Mouse (Mus musculus) midbrain, embryonic 11.5 days (tissue): Measurements from ENCODE around the gene Lyrm4. TPM values are rescaled to one million over a fixed set of nuclear protein-coding genes. Genes with fewer than 3 reads are reported as not detected.

ENCODE experiments used
- ATAC-seq: fragments of 200-750 bp; cut with Nextera tagmentation; 2 replicates; pipeline ENCODE4 v1.8.0; 2017; ENCODE audit warnings: moderate TSS enrichment, moderate library complexity; ENCODE audit not compliant: low FRiP score
- DNase-seq: peaks from one replicate; pipeline ENCODE4 v3.0.0; 2015; ENCODE audit warnings: low spot score; ENCODE audit errors: missing footprints
- H3K27ac ChIP-seq: fragments of 300-500 bp; sonication (generic); 2 replicates; pipeline ENCODE4 v1.5.1; 2014; ENCODE audit warnings: low read depth, low read length
- H3K27me3 ChIP-seq: fragments of 300-500 bp; sonication (generic); 2 replicates; pipeline ENCODE4 v1.6.1; 2014; ENCODE audit warnings: mild to moderate bottlenecking, low read length, moderate library complexity, mixed read lengths; ENCODE audit not compliant: control insufficient read depth, insufficient read depth
- H3K36me3 ChIP-seq: fragments of 300-500 bp; sonication (generic); 2 replicates; pipeline ENCODE4 v1.6.1; 2014; ENCODE audit warnings: mild to moderate bottlenecking, low read length, moderate library complexity, mixed read lengths; ENCODE audit not compliant: control insufficient read depth, insufficient read depth
- H3K4me1 ChIP-seq: fragments of 300-500 bp; sonication (generic); 2 replicates; pipeline ENCODE4 v1.6.1; 2014; ENCODE audit warnings: low read length; ENCODE audit not compliant: control insufficient read depth, insufficient read depth
- H3K4me2 ChIP-seq: fragments of 300-500 bp; sonication (generic); 2 replicates; pipeline ENCODE4 v1.6.1; 2014; ENCODE audit warnings: mild to moderate bottlenecking, moderate library complexity
- H3K4me3 ChIP-seq: fragments of 300-500 bp; sonication (generic); 2 replicates; pipeline ENCODE4 v1.5.1; 2014; ENCODE audit warnings: low read depth, low read length
- H3K9ac ChIP-seq: fragments of 300-500 bp; sonication (generic); 2 replicates; pipeline ENCODE4 v1.6.1; 2014; ENCODE audit warnings: low read length
- H3K9me3 ChIP-seq: fragments of 300-500 bp; sonication (generic); 2 replicates; pipeline ENCODE4 v1.6.1; 2016; ENCODE audit warnings: low read length; ENCODE audit not compliant: control insufficient read depth
- WGBS: fragments of 180-500 bp; shearing (Covaris S2); extraction: QIAGEN DNeasy Blood & Tissue Kit; methylation state at CpG from one replicate; pipeline ENCODE4 v1.1.7; 2014; 5-methylcytosine and 5-hydroxymethylcytosine counted together
- polyA plus RNA-seq: library from polyadenylated mRNA; unstranded; fragments of >200 nt; fragmentation: Nextera tagmentation; extraction: Ambion mirVana; gene quantifications from 2 replicates; pipeline ENCODE4 v1.2.1, GENCODE M21; 2014

Gene Lyrm4
- polyA plus RNA-seq, 1 experiment from 2014 or later, result 25.5 TPM

DNA sequence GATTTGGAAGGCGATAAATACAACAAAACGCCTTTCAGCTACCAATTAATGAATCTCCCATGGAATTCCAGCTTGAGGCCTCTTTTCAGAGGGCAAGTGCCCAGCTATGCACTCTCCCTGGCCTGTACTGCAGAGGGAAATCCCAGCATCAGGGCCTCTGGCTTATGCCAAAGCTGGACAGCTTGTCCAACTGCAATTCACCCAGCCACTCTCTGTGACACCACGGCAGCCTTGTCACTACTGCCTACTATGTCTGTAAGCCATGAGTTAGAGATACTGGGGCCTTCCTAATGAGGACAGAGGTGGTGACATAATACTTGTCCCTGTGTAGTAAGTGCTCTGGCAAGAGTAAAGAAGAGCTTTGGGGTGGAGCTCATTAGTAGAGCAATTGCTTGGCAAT, 128.0 kb downstream of the Lyrm4 start:
- no peak for ATAC-seq
- no peaks in the 10 kb centered on the region for H3K9me3 ChIP-seq
- 70% methylated on average over 3 of the region's 3 CpGs for WGBS
- no peak for DNase-seq
- no peaks in the 10 kb centered on the region for H3K4me1 ChIP-seq
- H3K4me2 ChIP-seq, result no peak overlapping the region
- no peak overlapping the region for H3K9ac ChIP-seq
- no peak overlapping the region for H3K27ac ChIP-seq
- H3K27me3 ChIP-seq, result no peaks in the 10 kb centered on the region
- H3K4me3 ChIP-seq, result no peak overlapping the region
- no peaks in the 10 kb centered on the region for H3K36me3 ChIP-seq

DNA sequence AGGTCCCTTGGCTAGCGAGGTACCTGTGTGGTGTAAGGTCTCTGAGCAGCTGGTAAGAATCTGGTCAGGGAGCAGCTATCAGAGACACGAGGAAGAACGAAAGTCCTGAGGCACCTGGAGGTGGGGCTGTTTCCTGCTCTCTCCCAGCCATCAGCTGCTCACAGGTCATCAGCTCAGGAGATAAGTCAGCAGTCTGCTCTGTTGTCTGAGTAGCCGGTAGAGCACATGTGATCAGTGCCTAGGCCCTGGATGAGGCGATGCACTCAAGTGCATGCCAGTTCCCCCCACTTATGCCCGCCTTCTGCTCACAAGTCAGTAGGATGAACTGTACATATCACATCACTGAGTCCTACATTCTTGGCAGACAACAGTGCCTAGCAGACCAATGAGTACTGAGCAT, 134.3 kb downstream of the Lyrm4 start:
- 87% methylated on average over 6 of the region's 6 CpGs for WGBS
- Histone ChIP-seq H3K4me2 (no peak overlapping the region), H3K4me3 (no peak overlapping the region), H3K27ac (no peak overlapping the region), H3K27me3 (no peaks in the 10 kb centered on the region), H3K9ac (no peak overlapping the region), H3K9me3 (no peaks in the 10 kb centered on the region), H3K4me1 (no peaks in the 10 kb centered on the region), H3K36me3 (no peaks in the 10 kb centered on the region)
- DNase-seq, result no peak
- ATAC-seq, result no peak; the same call in 1 of the 2 replicates

DNA sequence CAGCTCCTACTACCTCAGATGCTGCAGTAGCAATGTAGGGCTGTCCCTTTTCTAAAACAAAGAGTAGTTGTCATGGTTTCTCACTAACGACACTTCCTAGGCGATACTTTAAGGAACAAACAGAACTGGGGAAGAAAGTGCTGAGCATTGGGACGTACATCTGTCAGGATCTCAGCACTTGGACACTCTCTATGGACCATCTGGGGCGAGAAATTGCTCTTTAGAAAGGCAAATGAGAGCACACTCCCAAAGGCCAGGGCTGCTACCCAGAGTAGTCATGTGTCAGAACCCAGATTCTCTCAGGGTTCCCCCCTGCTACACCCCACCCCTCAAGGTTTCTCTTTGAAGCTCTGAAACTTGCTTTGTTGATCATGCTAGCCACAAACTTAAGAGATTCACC, 136.9 kb downstream of the Lyrm4 start:
- ATAC-seq, result no peak
- no peak overlapping the region for H3K9ac ChIP-seq
- H3K4me3 ChIP-seq, result no peak overlapping the region
- H3K27ac ChIP-seq, result no peak overlapping the region
- DNase-seq, result no peak
- H3K36me3 ChIP-seq, result no peaks in the 10 kb centered on the region
- H3K9me3 ChIP-seq, result no peaks in the 10 kb centered on the region
- no peak overlapping the region for H3K4me2 ChIP-seq
- WGBS, result 75% methylated on average over 4 of the region's 4 CpGs
- H3K27me3 ChIP-seq, result no peaks in the 10 kb centered on the region
- H3K4me1 ChIP-seq, result no peaks in the 10 kb centered on the region

DNA sequence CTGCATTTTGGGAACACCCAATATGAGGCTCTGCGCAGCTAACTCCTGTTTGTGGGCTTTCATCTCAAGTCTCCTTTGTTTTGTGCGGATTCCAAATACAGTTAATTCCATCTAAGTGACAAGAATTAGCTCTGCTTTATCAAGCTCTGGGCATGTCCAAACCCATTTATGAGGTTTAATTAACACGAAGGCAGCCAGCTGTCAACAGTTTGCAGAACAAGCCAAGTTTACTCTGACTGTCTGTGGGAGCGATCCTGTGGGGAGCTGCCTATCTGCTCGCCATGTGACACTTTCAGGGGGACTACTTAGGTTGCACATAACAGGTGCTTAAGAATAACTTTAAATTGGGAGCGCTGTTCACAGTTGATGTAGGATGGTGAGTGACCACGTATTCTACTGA, 140.4 kb downstream of the Lyrm4 start:
- H3K36me3 ChIP-seq, result no peaks in the 10 kb centered on the region
- H3K4me1 ChIP-seq, result no peaks in the 10 kb centered on the region
- no peak for DNase-seq
- no peak overlapping the region for H3K4me2 ChIP-seq
- H3K9me3 ChIP-seq, result no peaks in the 10 kb centered on the region
- ATAC-seq, result no peak
- H3K9ac ChIP-seq, result no peak overlapping the region
- no peak overlapping the region for H3K4me3 ChIP-seq
- H3K27ac ChIP-seq, result no peak overlapping the region
- no peaks in the 10 kb centered on the region for H3K27me3 ChIP-seq
- WGBS, result 95% methylated on average over 7 of the region's 7 CpGs

DNA sequence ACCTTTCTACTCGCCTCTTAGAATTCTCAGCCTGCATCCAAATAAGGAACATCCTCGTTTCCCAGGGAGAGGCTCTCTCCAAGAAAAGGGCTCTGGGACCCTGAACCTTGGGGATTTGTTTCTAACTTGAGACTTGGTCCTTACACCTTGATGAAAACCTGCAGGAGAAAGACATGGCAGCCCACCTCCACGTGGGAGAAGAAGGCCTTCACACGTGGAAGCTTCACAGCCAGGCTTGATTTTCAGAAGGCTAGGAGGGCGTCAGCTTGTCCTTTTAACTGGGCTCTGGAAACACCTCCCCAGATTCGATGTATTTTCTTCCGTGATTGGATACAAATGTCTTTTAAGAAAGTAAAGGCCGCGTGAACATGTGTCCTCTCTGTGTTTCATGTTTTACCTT, 147.5 kb downstream of the Lyrm4 start:
- Histone ChIP-seq H3K27me3 (peaks cover 20% of the 10 kb centered on the region), H3K9ac (no peak overlapping the region), H3K4me1 (peaks cover 4% of the 10 kb centered on the region), H3K4me2 (peak overlapping the region; percentile 100), H3K36me3 (no peaks in the 10 kb centered on the region), H3K9me3 (no peaks in the 10 kb centered on the region), H3K27ac (no peak overlapping the region), H3K4me3 (peak overlapping the region; percentile 59)
- ATAC-seq (no peak), DNase-seq (peak; percentile 88)
- 26% methylated on average over 9 of the region's 9 CpGs for WGBS

DNA sequence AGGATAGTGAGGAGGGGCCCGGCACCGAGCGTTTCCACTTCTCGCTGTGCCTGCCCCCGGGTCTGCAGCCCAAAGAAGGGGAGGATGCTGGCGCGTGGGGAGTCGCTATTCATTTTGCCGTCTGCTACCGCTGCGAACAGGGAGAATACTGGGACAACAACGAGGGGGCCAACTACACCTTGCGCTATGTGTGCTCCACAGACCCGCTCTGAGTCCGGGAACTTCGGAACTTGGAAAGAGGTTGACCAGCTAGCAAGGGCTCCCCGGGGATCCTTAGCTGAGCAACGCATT, 147.9 kb downstream of the Lyrm4 start:
- 1% methylated on average over 18 of the region's 18 CpGs for WGBS
- H3K36me3 ChIP-seq, result no peaks in the 10 kb centered on the region
- peak; percentile 40; the same call in 1 of the 2 replicates for ATAC-seq

DNA sequence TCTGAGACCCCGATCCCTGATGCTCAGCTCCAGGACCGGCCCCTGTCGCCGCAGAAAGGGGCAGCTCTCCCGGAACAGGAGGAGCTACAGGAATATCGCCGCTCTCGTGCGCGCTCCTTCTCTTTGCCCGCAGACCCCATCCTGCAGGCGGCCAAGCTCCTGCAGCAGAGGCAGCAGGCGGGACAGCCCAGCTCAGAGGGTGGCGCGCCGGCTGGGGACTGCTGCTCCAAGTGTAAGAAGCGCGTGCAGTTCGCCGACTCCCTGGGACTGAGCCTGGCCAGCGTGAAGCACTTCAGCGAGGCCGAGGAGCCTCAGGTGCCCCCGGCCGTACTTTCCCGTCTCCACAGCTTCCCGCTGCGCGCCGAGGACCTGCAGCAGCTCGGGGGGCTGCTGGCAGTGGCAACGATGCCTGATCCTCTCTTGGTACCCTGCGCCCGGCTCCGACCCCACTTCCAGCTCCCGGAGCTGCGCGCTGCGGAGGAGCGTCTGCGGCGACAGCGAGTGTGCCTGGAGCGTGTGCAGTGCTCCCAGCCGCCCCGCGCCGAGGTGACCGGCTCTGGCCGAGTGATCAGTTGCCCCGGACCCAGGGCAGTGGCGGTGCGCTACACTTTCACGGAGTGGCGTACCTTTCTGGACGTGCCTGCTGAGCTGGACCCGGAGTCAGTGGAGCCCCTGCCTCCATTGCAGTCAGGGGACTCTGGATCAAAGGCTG, 148.5 kb downstream of the Lyrm4 start:
- Histone ChIP-seq H3K27ac (no peak overlapping the region), H3K4me2 (peak overlapping the region; percentile 100)
- under 1% methylated on average over 56 of the region's 57 CpGs for WGBS

More for the DNA sequence above, 147.9 kb downstream of the Lyrm4 start:
- DNase-seq, result peak; percentile 95
- Histone ChIP-seq H3K9ac (peak overlapping the region; percentile 61), H3K27me3 (peaks cover 20% of the 10 kb centered on the region), H3K4me3 (peak overlapping the region; percentile 59), H3K27ac (no peak overlapping the region), H3K4me1 (peaks cover 4% of the 10 kb centered on the region), H3K4me2 (peak overlapping the region; percentile 100), H3K9me3 (no peaks in the 10 kb centered on the region)

DNA sequence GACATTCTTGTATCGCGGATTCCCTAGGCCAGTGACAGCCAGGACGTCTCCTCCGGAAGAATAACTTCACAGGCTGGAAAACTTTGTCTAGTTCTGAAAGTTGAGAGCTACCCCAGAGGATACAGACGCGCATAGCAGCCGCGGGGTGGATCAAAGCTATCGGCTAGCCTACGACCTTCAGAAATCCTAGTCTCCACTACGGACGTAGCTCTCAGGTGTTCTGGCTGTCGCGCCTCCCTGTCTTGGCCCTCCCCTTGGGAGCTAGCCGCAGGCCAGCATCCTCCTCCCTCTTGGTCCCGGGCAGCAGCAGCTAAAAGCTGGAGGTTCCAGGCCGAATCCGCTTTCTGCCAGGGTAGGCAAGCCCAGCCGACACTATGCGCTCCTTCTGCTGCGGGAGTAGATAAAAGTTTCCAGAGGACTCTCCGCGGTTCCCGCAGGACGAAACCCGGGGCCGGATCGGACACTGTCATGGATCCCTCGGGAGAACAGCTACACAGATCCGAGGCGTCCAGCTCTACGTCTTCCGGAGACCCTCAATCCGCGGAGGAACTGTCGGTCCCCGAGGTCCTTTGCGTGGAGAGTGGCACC, 149.1 kb downstream of the Lyrm4 start:
- ATAC-seq, result peak; percentile 63
- Histone ChIP-seq H3K9ac (peak overlapping the region; percentile 61), H3K4me2 (peak overlapping the region; percentile 100), H3K9me3 (no peaks in the 10 kb centered on the region), H3K4me3 (peak overlapping the region; percentile 59), H3K27me3 (peaks cover 20% of the 10 kb centered on the region), H3K36me3 (no peaks in the 10 kb centered on the region), H3K27ac (no peak overlapping the region), H3K4me1 (peaks cover 4% of the 10 kb centered on the region)
- under 1% methylated on average over 38 of the region's 38 CpGs for WGBS
- DNase-seq, result peak; percentile 97

More for the DNA sequence above, 148.5 kb downstream of the Lyrm4 start:
- H3K9ac ChIP-seq, result peak overlapping the region; percentile 61
- ATAC-seq (peak; percentile 79), DNase-seq (no peak)
- peaks cover 4% of the 10 kb centered on the region for H3K4me1 ChIP-seq
- no peaks in the 10 kb centered on the region for H3K36me3 ChIP-seq
- peak overlapping the region; percentile 59 for H3K4me3 ChIP-seq
- H3K27me3 ChIP-seq, result peaks cover 20% of the 10 kb centered on the region
- H3K9me3 ChIP-seq, result no peaks in the 10 kb centered on the region

DNA sequence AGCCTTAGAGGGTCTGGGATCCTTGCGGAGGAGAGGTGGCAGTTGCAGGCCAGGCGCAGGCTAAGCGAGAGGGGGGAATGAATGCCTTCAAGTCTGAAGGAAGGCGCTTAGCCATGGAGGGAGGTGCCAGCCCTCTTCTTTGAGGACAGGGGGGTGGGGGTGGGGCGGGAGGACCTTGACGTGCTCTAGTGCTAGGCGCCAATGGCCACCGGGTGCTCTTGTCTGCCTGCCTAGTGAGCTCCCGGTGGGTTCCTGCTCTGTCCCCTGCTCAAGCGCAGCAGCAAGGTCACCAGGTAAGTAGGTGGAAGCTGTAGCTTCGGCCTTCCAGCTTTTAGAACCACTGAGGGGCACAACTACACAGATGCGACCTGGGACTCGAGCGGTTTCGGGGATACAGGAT, 149.6 kb downstream of the Lyrm4 start:
- H3K4me2 ChIP-seq, result peak overlapping the region; percentile 100
- WGBS, result 1% methylated on average over 15 of the region's 15 CpGs
- H3K4me3 ChIP-seq, result peak overlapping the region; percentile 59
- ATAC-seq, result peak; percentile 56
- H3K4me1 ChIP-seq, result peaks cover 4% of the 10 kb centered on the region
- H3K27me3 ChIP-seq, result peaks cover 20% of the 10 kb centered on the region
- H3K27ac ChIP-seq, result no peak overlapping the region
- H3K36me3 ChIP-seq, result no peaks in the 10 kb centered on the region
- peak; percentile 84 for DNase-seq
- H3K9me3 ChIP-seq, result no peaks in the 10 kb centered on the region
- H3K9ac ChIP-seq, result peak overlapping the region; percentile 61; the same call in 1 of the 2 replicates
